Mouse (Mus musculus) brown adipose tissue, adult 24 weeks (tissue): ENCODE data around the gene Wdr43. TPM values are rescaled to one million over a fixed set of nuclear protein-coding genes. Genes with fewer than 3 reads are reported as not detected.

ENCODE experiments used
- H3K27ac ChIP-seq: fragments of 200-500 bp; replicated peaks from 2 replicates; pipeline ENCODE4 v1.5.1; 2012; ENCODE audit warnings: low read depth, mild to moderate bottlenecking, low read length
- H3K4me1 ChIP-seq: fragments of 200-500 bp; 2 replicates; pipeline ENCODE4 v1.6.1; 2012; ENCODE audit warnings: low read length, mixed read lengths; ENCODE audit not compliant: control insufficient read depth, insufficient read depth, insufficient read length
- H3K4me3 ChIP-seq: fragments of 200-500 bp; 2 replicates; pipeline ENCODE4 v1.5.1; 2012; ENCODE audit warnings: low read depth, mild to moderate bottlenecking, low read length, moderate library complexity; ENCODE audit not compliant: insufficient read depth
- polyA plus RNA-seq: library from polyadenylated mRNA; stranded (reverse); fragments of >200 nt; gene quantifications from 2 replicates; pipeline ENCODE4 v1.2.4, GENCODE M21; 2012; ENCODE audit not compliant: missing spikeins, insufficient read depth, insufficient read length

Wdr43 gene
- polyA plus RNA-seq, 1 experiment, result 16.5 TPM

- Histone ChIP-seq H3K4me3 (no peak overlapping the region), H3K27ac (no peak overlapping the region), H3K4me1 (no peaks in the 10 kb centered on the region)
Measured at GRCm38 (mm10) chr17:71705550-71706480, 90.1 kb downstream of the Wdr43 start.

DNA sequence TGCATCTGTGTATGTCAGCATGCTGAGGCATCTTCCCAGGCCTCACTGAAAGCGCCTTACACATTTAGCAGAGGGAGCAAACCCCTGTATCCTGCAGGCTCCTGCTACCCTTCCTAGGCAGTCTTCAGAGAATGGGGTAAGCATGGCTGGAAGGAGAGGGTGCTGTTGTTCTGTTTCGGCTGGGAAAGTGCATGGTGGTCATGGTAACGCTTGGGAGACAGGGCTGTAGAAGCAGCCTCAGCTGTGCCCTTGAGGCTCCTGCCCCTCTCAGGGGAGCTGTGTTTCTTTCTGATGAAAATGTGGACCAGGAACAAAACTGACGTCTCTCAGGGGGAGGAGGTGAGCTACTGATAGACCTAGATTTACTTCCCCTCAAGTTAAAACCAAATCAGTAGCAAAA is 92.0 kb downstream of the Wdr43 start:
- H3K4me3 ChIP-seq, result no peak overlapping the region
- no peaks in the 10 kb centered on the region for H3K4me1 ChIP-seq
- no peak overlapping the region for H3K27ac ChIP-seq

Other genes with a start within 250 kb of the Wdr43 start
- 3.1 and 3.3 TPM in 2 replicates for gene Gm4707, start 156.0 kb upstream of the Wdr43 start, polyA plus RNA-seq
- 7.2 and 11.8 TPM in 2 replicates for gene Smchd1, start 140.6 kb upstream of the Wdr43 start, polyA plus RNA-seq
- not detected in 2 replicates for gene Ndc80, start 89.0 kb upstream of the Wdr43 start, polyA plus RNA-seq
- not detected in 2 replicates for gene Spdya, start 63.8 kb upstream of the Wdr43 start, polyA plus RNA-seq
- not detected in 2 replicates for gene Togaram2, start 57.4 kb downstream of the Wdr43 start, polyA plus RNA-seq
- not detected in 2 replicates for gene Pcare, start 137.0 kb downstream of the Wdr43 start, polyA plus RNA-seq
- gene Clip4, start 152.6 kb downstream of the Wdr43 start, polyA plus RNA-seq, result 4.0 and 4.5 TPM in 2 replicates